Mouse (Mus musculus) erythroblast, embryonic 14.5 days (primary cell): ENCODE results near the gene Nmt1.

Experiments used
- GATA1 ChIP-seq: IDR thresholded peaks from 2 replicates; pipeline ENCODE4 v1.6.1; 2012; ENCODE audit warnings: low read length, inconsistent platforms, mixed read lengths
- TAL1 ChIP-seq: IDR thresholded peaks from 3 replicates; pipeline ENCODE4 v1.6.1; 2012; ENCODE audit warnings: low read length, inconsistent platforms, mixed read lengths

GRCm38 (mm10) chr11:103115163-103116007, 87.4 kb downstream of the Nmt1 start:
- no peak for TF ChIP-seq GATA1
- no peak for TF ChIP-seq TAL1
